ENCODE assay signal across 9 mouse cellular contexts in genomic region chr8:111769764-111770428, GRCm38 (mm10). TPM values are rescaled to one million over a fixed set of nuclear protein-coding genes. Genes with fewer than 3 reads are reported as not detected.
A peak's percentile ranks its signal among the peaks of the same experiment; 100 is the strongest.
DNase-seq lines count a peak whose midpoint lies in the region; ATAC-seq and TF ChIP-seq lines count a peak whose summit lies in the region.
"Had no signal": no experiment of that assay in that cellular context is flagged by ENCODE, and none has a peak within 500 bp of the region (broad histone marks: within the 10 kb centered on the region; RNA-seq: fewer than 3 reads in every experiment).

No protein-coding gene starts in this region.

- H3K79me2 ChIP-seq in C2C12 (ENCODE audit: control insufficient read depth, insufficient read depth) = no peaks in the 10 kb centered on the region

- no peaks in the 10 kb centered on the region for H3K79me3 ChIP-seq in C2C12 (ENCODE audit: low read depth)

- intact Hi-C loops in left cerebral cortex, postnatal 14 days (cut with DNase I) = no loop called here

- peaks cover 14% of the 10 kb centered on the region for H3K4me1 ChIP-seq in hindbrain, embryonic 14.5 days (replicated peaks; ENCODE audit: control insufficient read depth, insufficient read depth, low read length)
- peaks cover 4% of the 10 kb centered on the region; the same call in 1 of the 2 replicates for H3K4me1 ChIP-seq in neural tube, embryonic 14.5 days (ENCODE audit: control insufficient read depth, insufficient read depth, low read length)
- no peaks in the 10 kb centered on the region for H3K4me1 ChIP-seq in liver, postnatal 0 days (ENCODE audit: insufficient read depth)

- ATAC-seq in hindbrain, embryonic 14.5 days (ENCODE audit: low FRiP score) = peak; percentile 57; the same call in 1 of the 2 replicates
- ATAC-seq in neural tube, embryonic 14.5 days (ENCODE audit: low read depth) = peak; percentile 76
- no peak for ATAC-seq in liver, postnatal 0 days

- peak overlapping the region; percentile 9; the same call in 1 of the 2 replicates for H3K9ac ChIP-seq in hindbrain, embryonic 14.5 days
- H3K9ac ChIP-seq in neural tube, embryonic 14.5 days (replicated peaks; ENCODE audit: low read depth, low read length) = no peak overlapping the region
- H3K9ac ChIP-seq in liver, postnatal 0 days (replicated peaks) = no peak overlapping the region

- TF ChIP-seq CTCF in C2C12 (IDR thresholded peaks at IDR 0.05; ENCODE audit: control insufficient read depth, insufficient read depth, insufficient read length) = no peak
- no peak for TF ChIP-seq CTCF in liver, postnatal 0 days (IDR thresholded peaks at IDR 0.05; ENCODE audit: low read depth)

- H3K4me3 ChIP-seq in C2C12 (ENCODE audit: insufficient read depth, poor library complexity, severe bottlenecking) = no peak overlapping the region
- H3K4me3 ChIP-seq in hindbrain, embryonic 14.5 days (replicated peaks; ENCODE audit: low read length) = no peak overlapping the region
- H3K4me3 ChIP-seq in neural tube, embryonic 14.5 days (ENCODE audit: low read depth, low read length) = no peak overlapping the region
- H3K4me3 ChIP-seq in liver, postnatal 0 days (ENCODE audit: low read depth, low read length) = no peak overlapping the region

- no peaks in the 10 kb centered on the region for H3K9me3 ChIP-seq in hindbrain, embryonic 14.5 days (ENCODE audit: control insufficient read depth, low read length)
- no peaks in the 10 kb centered on the region for H3K9me3 ChIP-seq in neural tube, embryonic 14.5 days (ENCODE audit: control insufficient read depth, low read length)
- H3K9me3 ChIP-seq in liver, postnatal 0 days (ENCODE audit: low read length) = no peaks in the 10 kb centered on the region

- 23% methylated on average over 12 of the region's 12 CpGs for WGBS in hindbrain, embryonic 14.5 days
- WGBS in neural tube, embryonic 14.5 days = 26% methylated on average over 12 of the region's 12 CpGs
- 83% methylated on average over 12 of the region's 12 CpGs for WGBS in liver, postnatal 0 days (ENCODE audit: insufficient replicate concordance)

- peak overlapping the region; percentile 12 for H3ac ChIP-seq in C2C12 (ENCODE audit: control insufficient read depth, insufficient read length, low read depth)

- H3K27me3 ChIP-seq in C2C12 (ENCODE audit: control insufficient read depth, insufficient read depth, insufficient read length) = no peaks in the 10 kb centered on the region
- no peaks in the 10 kb centered on the region for H3K27me3 ChIP-seq in hindbrain, embryonic 14.5 days (ENCODE audit: control insufficient read depth, insufficient read depth, low read length)
- no peaks in the 10 kb centered on the region for H3K27me3 ChIP-seq in neural tube, embryonic 14.5 days (ENCODE audit: control insufficient read depth, insufficient read depth, low read length)
- H3K27me3 ChIP-seq in liver, postnatal 0 days (ENCODE audit: insufficient read depth, low read length) = no peaks in the 10 kb centered on the region

- H3K4me2 ChIP-seq in hindbrain, embryonic 14.5 days (replicated peaks) = no peak overlapping the region
- no peak overlapping the region for H3K4me2 ChIP-seq in neural tube, embryonic 14.5 days (ENCODE audit: low read depth, low read length)
- H3K4me2 ChIP-seq in liver, postnatal 0 days (ENCODE audit: low read depth, low read length) = no peak overlapping the region

- H3K36me3 ChIP-seq in C2C12 (ENCODE audit: control insufficient read depth, insufficient read depth) = peaks cover 29% of the 10 kb centered on the region
- peaks cover 21% of the 10 kb centered on the region for H3K36me3 ChIP-seq in hindbrain, embryonic 14.5 days (replicated peaks; ENCODE audit: control insufficient read depth, insufficient read depth)
- no peaks in the 10 kb centered on the region; the same call in 1 of the 2 replicates for H3K36me3 ChIP-seq in neural tube, embryonic 14.5 days (ENCODE audit: control insufficient read depth, insufficient read depth, low read length)
- peaks cover 16% of the 10 kb centered on the region; the same call in 1 of the 2 replicates for H3K36me3 ChIP-seq in liver, postnatal 0 days (replicated peaks; ENCODE audit: insufficient read depth, low read length)

- TF ChIP-seq EP300 in liver, postnatal 0 days (IDR thresholded peaks at IDR 0.05; ENCODE audit: low read depth) = no peak

- DNase-seq in adrenal gland, adult 2 months = peak; percentile 81
- peak; percentile 33 to 42 for DNase-seq in frontal cortex, adult 2 months (ENCODE audit: extremely low spot score in 1 of 2, low spot score in 1 of 2)
- no peak for DNase-seq in hindbrain, embryonic 14.5 days (ENCODE audit: low spot score)
- DNase-seq in left cerebral cortex, postnatal 14 days (ENCODE audit: low spot score in 2 of 2) = peak; percentile 17 to 25
- DNase-seq in cerebellum, adult 9-10 months = no peak
- no peak for DNase-seq in liver, postnatal 0 days

- H3K27ac ChIP-seq in hindbrain, embryonic 14.5 days = peak overlapping the region; percentile 87
- H3K27ac ChIP-seq in neural tube, embryonic 14.5 days (ENCODE audit: low read depth, low read length) = peak overlapping the region; percentile 80
- no peak overlapping the region for H3K27ac ChIP-seq in liver, postnatal 0 days (ENCODE audit: low read depth)

TF ChIP-seq in C2C12, 6 proteins besides CTCF, POLR2A, EP300 and RAD21:
- TF ChIP-seq FOSL1 (IDR thresholded peaks at IDR 0.05; ENCODE audit: insufficient read depth, low read length, poor library complexity, severe bottlenecking) (no peak), MYOD1 (IDR thresholded peaks at IDR 0.05; ENCODE audit: control insufficient read depth, insufficient read length, low read depth) (no peak), MAX (IDR thresholded peaks at IDR 0.05) (no peak), CEBPB (IDR thresholded peaks at IDR 0.05; ENCODE audit: low read depth) (no peak), MYOG (IDR thresholded peaks at IDR 0.05; ENCODE audit: control insufficient read depth, extremely low read depth, insufficient read length) (no peak), USF1 (IDR thresholded peaks at IDR 0.05; ENCODE audit: low read depth) (no peak)
TF ChIP-seq in C2C12: peak in this region for 0.

RNA-seq across cellular contexts. Expression of gene Bcar1, which starts 26.3 kb away (rescaled TPM):
- polyA plus RNA-seq in C2C12 (2012; fragmentation: generic; extraction: Trizol) = 136 TPM
- 10 to 100 TPM; 76.9 to 91.2 TPM for total RNA-seq in adrenal gland, adult 2 months (2021)
- 204 and 210 TPM in 2 replicates for polyA plus RNA-seq in adrenal gland, adult 2 months (2012; rRNA removed)
- 42.1 and 44.2 TPM in 2 replicates for polyA plus RNA-seq in frontal cortex, adult 2 months (2012; rRNA removed)
- polyA plus RNA-seq in hindbrain, embryonic 14.5 days (2014; fragmentation: Nextera tagmentation; extraction: Ambion mirVana) = 49.1 and 52.1 TPM in 2 replicates
- total RNA-seq in left cerebral cortex, postnatal 14 days (2021) = 10 to 100 TPM; 47.5 to 53.7 TPM
- polyA plus RNA-seq in neural tube, embryonic 14.5 days (2014; fragmentation: Nextera tagmentation; extraction: Ambion mirVana) = 47.6 and 56.4 TPM in 2 replicates
- 9.9 and 11.6 TPM in 2 replicates for polyA plus RNA-seq in liver, postnatal 0 days (2015; fragmentation: Nextera tagmentation; extraction: Ambion mirVana)
- total RNA-seq: hematopoietic stem cell, adult 5-6 weeks had no signal

Comparison
In these comparisons a context has a peak if more than half of its experiments do, and no peak if none do; other contexts are left out.
1. DNase-seq: peak in adrenal gland, adult 2 months (single experiment), frontal cortex, adult 2 months (2 of 2) and left cerebral cortex, postnatal 14 days (2 of 2); none in hindbrain, embryonic 14.5 days (single experiment), cerebellum, adult 9-10 months (single experiment) and liver, postnatal 0 days (single experiment).